In the genomic region with DNA sequence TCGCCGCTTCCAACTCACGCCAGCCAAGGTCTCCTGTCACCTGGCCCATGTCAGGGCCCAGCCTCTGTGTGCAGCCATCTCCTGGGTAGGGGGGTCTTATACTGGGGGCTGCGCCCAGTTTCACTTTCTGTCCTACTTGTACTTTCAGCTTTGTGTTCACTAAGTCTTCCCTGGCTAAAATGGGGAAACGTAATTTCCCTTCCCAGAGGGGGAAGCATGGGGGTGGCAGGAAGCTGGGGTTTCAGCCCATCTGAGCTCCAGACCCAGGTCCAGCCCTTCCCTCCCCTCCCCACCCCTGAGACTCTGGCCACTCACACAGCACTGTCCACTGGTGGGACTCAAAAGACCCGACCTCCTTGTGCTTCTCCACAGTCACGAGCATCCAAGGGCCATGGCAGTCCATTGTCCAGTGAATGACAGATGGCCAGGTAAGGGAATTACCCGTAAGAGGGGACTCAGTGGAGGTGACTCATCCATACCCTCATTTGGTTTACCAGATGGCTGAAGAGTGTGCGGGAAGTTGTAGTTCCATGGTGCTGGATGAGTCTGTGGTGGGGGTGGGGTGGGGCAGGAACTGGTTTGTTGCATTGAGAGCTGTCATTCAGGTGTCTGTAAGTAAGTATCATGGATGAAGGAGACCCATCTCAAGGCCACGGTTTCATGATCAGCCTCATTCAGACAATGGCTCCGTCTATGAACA, we compare ENCODE assay signal across 24 mouse cellular contexts. TPM values are rescaled to one million over a fixed set of nuclear protein-coding genes. Genes with fewer than 3 reads are reported as not detected.
DNase-seq lines count a peak whose midpoint lies in the region; ATAC-seq and TF ChIP-seq lines count a peak whose summit lies in the region.
"Had no signal": no experiment of that assay in that cellular context is flagged by ENCODE, and none has a peak within 500 bp of the region (broad histone marks: within the 10 kb centered on the region; RNA-seq: fewer than 3 reads in every experiment).

A gene (minus strand): TSS at position 80 of the 700 bp plus-strand sequence.

- ATAC-seq in liver, postnatal 0 days, result no peak
- no peak for ATAC-seq in liver, embryonic 11.5 days (replicated peaks; ENCODE audit: low FRiP score)
- peak; percentile 53 for ATAC-seq in granulocyte monocyte progenitor cell, adult 5-6 weeks (replicated peaks; ENCODE audit: poor library complexity, severe bottlenecking)
- no peak for ATAC-seq in forebrain, embryonic 15.5 days (replicated peaks)
- ATAC-seq: forebrain, embryonic 13.5 days had no signal

- TF ChIP-seq CTCF in liver, postnatal 0 days (IDR thresholded peaks at IDR 0.05; ENCODE audit: low read depth), result no peak

- peaks cover 15% of the 10 kb centered on the region for H3K4me1 ChIP-seq in liver, postnatal 0 days (ENCODE audit: insufficient read depth)
- H3K4me1 ChIP-seq in liver, embryonic 11.5 days (replicated peaks; ENCODE audit: control insufficient read depth, insufficient read depth, low read length), result no peaks in the 10 kb centered on the region
- H3K4me1 ChIP-seq in megakaryocyte, embryonic 14.5 days, result peaks cover 71% of the 10 kb centered on the region
- no peaks in the 10 kb centered on the region for H3K4me1 ChIP-seq in forebrain, embryonic 15.5 days
- H3K4me1 ChIP-seq: embryonic facial prominence, embryonic 10.5 days; forebrain, embryonic 13.5 days; heart, embryonic 13.5 days; hindbrain, embryonic 10.5 days had no signal

- DNase-seq in liver, postnatal 0 days, result no peak
- no peak for DNase-seq in liver, embryonic 11.5 days (ENCODE audit: low spot score)
- DNase-seq in spleen, adult 18-20 months, result no peak
- DNase-seq in spleen, postnatal 4 days (ENCODE audit: low spot score in 2 of 2), result no peak
- DNase-seq: adrenal gland, adult 2 months; adrenal gland, postnatal 25 days; cerebellum, adult 11-12 months; cerebellum, adult 9-10 months; cerebellum, postnatal 25 days; gastrocnemius, adult 2 months; gastrocnemius, postnatal 25 days; heart, adult 11 months had no signal

- 66% methylated on average over 11 of the region's 11 CpGs for WGBS in liver, postnatal 0 days (ENCODE audit: insufficient replicate concordance)
- 72% methylated on average over 11 of the region's 11 CpGs for WGBS in liver, embryonic 11.5 days
- WGBS in forebrain, embryonic 15.5 days, result 85% methylated on average over 11 of the region's 11 CpGs

- H3K36me3 ChIP-seq in liver, postnatal 0 days (replicated peaks; ENCODE audit: insufficient read depth, low read length), result no peaks in the 10 kb centered on the region
- no peaks in the 10 kb centered on the region for H3K36me3 ChIP-seq in liver, embryonic 11.5 days (ENCODE audit: control insufficient read depth, insufficient read depth, low read length)
- H3K36me3 ChIP-seq in megakaryocyte, embryonic 14.5 days (replicated peaks; ENCODE audit: low read length), result no peaks in the 10 kb centered on the region
- H3K36me3 ChIP-seq in forebrain, embryonic 15.5 days, result no peaks in the 10 kb centered on the region
- H3K36me3 ChIP-seq: embryonic facial prominence, embryonic 10.5 days; heart, embryonic 13.5 days; hindbrain, embryonic 10.5 days had no signal

- H3K9ac ChIP-seq in liver, postnatal 0 days (replicated peaks), result no peak within 1 kb of the TSS
- H3K9ac ChIP-seq in liver, embryonic 11.5 days (ENCODE audit: low read depth, low read length), result no peak within 1 kb of the TSS
- H3K9ac ChIP-seq in forebrain, embryonic 15.5 days (replicated peaks), result no peak within 1 kb of the TSS
- H3K9ac ChIP-seq: forebrain, embryonic 13.5 days; heart, embryonic 13.5 days; hindbrain, embryonic 14.5 days had no signal

- peak within 1 kb of the TSS; percentile 58 for H3K4me2 ChIP-seq in liver, postnatal 0 days (ENCODE audit: low read depth, low read length)
- H3K4me2 ChIP-seq in liver, embryonic 11.5 days, result no peak within 1 kb of the TSS
- H3K4me2 ChIP-seq in forebrain, embryonic 15.5 days (replicated peaks), result no peak within 1 kb of the TSS
- H3K4me2 ChIP-seq: forebrain, embryonic 13.5 days; heart, embryonic 13.5 days; hindbrain, embryonic 14.5 days had no signal

- H3K27ac ChIP-seq in liver, postnatal 0 days (ENCODE audit: low read depth), result no peak within 1 kb of the TSS
- H3K27ac ChIP-seq in liver, embryonic 11.5 days (ENCODE audit: low read depth, low read length), result no peak within 1 kb of the TSS
- H3K27ac ChIP-seq in forebrain, embryonic 15.5 days (replicated peaks), result no peak within 1 kb of the TSS
- H3K27ac ChIP-seq: embryonic facial prominence, embryonic 10.5 days; forebrain, embryonic 13.5 days; gastrocnemius, adult 2 months; heart, embryonic 13.5 days; hindbrain, embryonic 10.5 days; hindbrain, embryonic 14.5 days had no signal

- H3K27me3 ChIP-seq in liver, postnatal 0 days (ENCODE audit: insufficient read depth, low read length), result no peaks in the 10 kb centered on the region
- H3K27me3 ChIP-seq in liver, embryonic 11.5 days (replicated peaks; ENCODE audit: control insufficient read depth, insufficient read depth, low read length), result no peaks in the 10 kb centered on the region
- peaks cover 53% of the 10 kb centered on the region for H3K27me3 ChIP-seq in megakaryocyte, embryonic 14.5 days (replicated peaks)
- no peaks in the 10 kb centered on the region for H3K27me3 ChIP-seq in forebrain, embryonic 15.5 days

- H3K9me3 ChIP-seq in liver, postnatal 0 days (ENCODE audit: low read length), result no peaks in the 10 kb centered on the region
- no peaks in the 10 kb centered on the region for H3K9me3 ChIP-seq in liver, embryonic 11.5 days (ENCODE audit: control insufficient read depth, low read length)
- no peaks in the 10 kb centered on the region for H3K9me3 ChIP-seq in megakaryocyte, embryonic 14.5 days
- no peaks in the 10 kb centered on the region for H3K9me3 ChIP-seq in forebrain, embryonic 15.5 days
- H3K9me3 ChIP-seq: embryonic facial prominence, embryonic 10.5 days; forebrain, embryonic 13.5 days; heart, embryonic 13.5 days; hindbrain, embryonic 10.5 days had no signal

- no peak for TF ChIP-seq EP300 in liver, postnatal 0 days (IDR thresholded peaks at IDR 0.05; ENCODE audit: low read depth)

- H3K4me3 ChIP-seq in liver, postnatal 0 days (ENCODE audit: low read depth, low read length), result no peak within 1 kb of the TSS
- H3K4me3 ChIP-seq in liver, embryonic 11.5 days (ENCODE audit: low read depth, low read length), result no peak within 1 kb of the TSS
- peak within 1 kb of the TSS; percentile 77 for H3K4me3 ChIP-seq in megakaryocyte, embryonic 14.5 days (replicated peaks)
- H3K4me3 ChIP-seq in forebrain, embryonic 15.5 days, result no peak within 1 kb of the TSS
- H3K4me3 ChIP-seq: embryonic facial prominence, embryonic 10.5 days; forebrain, embryonic 13.5 days; gastrocnemius, adult 2 months; heart, embryonic 13.5 days; hindbrain, embryonic 10.5 days had no signal

RNA-seq across cellular contexts. Expression of the gene that starts here (rescaled TPM):
- polyA plus RNA-seq in liver, postnatal 0 days (2015; fragmentation: Nextera tagmentation; extraction: Ambion mirVana), result 0.18 and 0.21 TPM in 2 replicates
- polyA plus RNA-seq in liver, embryonic 11.5 days (2014; fragmentation: Nextera tagmentation; extraction: Ambion mirVana), result not detected in 2 replicates
- total RNA-seq in granulocyte monocyte progenitor cell, adult 5-6 weeks (2014; fragmentation: Nextera tagmentation), result 1.3 TPM in 1 of 2 replicates, not detected in the other
- 1.2 TPM in 1 of 2 replicates, not detected in the other for total RNA-seq in granulocyte monocyte progenitor cell, adult 5-6 weeks (2017)
- polyA plus RNA-seq in megakaryocyte, embryonic 14.5 days (2012; ENCODE audit: insufficient read depth, low replicate concordance), result 1.4 TPM in 1 of 2 replicates, not detected in the other
- polyA plus RNA-seq in forebrain, embryonic 15.5 days (2015; fragmentation: Nextera tagmentation; extraction: Ambion mirVana), result not detected in 2 replicates
- total RNA-seq: adrenal gland, adult 2 months; adrenal gland, postnatal 25 days; ES-E14; gastrocnemius, adult 2 months; gastrocnemius, postnatal 25 days had no signal
- polyA plus RNA-seq: brain, embryonic 14.5 days; embryonic facial prominence, embryonic 10.5 days; embryonic facial prominence, embryonic 14.5 days; forebrain, embryonic 13.5 days; heart, embryonic 13.5 days; heart, postnatal 0 days; hindbrain, embryonic 10.5 days; hindbrain, embryonic 14.5 days had no signal
